Mouse (Mus musculus): ENCODE results near the gene Srgap2.

GRCm38 (mm10) chr1:131290648-131291047 is 236.5 kb downstream of the Srgap2 start:
- TF ChIP-seq POLR2A (IDR thresholded peaks at IDR 0.05; ENCODE audit: extremely low read depth, insufficient read depth, low read length) (no peak), CTCF (IDR thresholded peaks at IDR 0.05; ENCODE audit: low read depth, low read length) (peak; percentile 57)
